Mouse (Mus musculus) heart, postnatal 0 days (tissue): ENCODE results near the gene Wfdc5.

Experiments used
- CTCF ChIP-seq: IDR thresholded peaks from 2 replicates; pipeline ENCODE4 v1.5.1; 2016; ENCODE audit warnings: antibody characterized with exemption, control low read depth, low read depth
- EP300 ChIP-seq: IDR thresholded peaks from 2 replicates; pipeline ENCODE4 v1.6.1; 2016; ENCODE audit warnings: antibody characterized with exemption, low read depth

- TF ChIP-seq CTCF, result no peak
- TF ChIP-seq EP300, result no peak
Measured at GRCm38 (mm10) chr2:164158838-164159237, 23.7 kb downstream of the Wfdc5 start.
